Mouse (Mus musculus) cerebellum, adult 2 months (tissue): ENCODE results near the gene Aldh16a1. TPM values are rescaled to one million over a fixed set of nuclear protein-coding genes. Genes with fewer than 3 reads are reported as not detected.

Source experiments
- DNase-seq, 2 experiments: peaks; one replicate each; pipeline ENCODE4 v3.0.0; 2021
- H3K27ac ChIP-seq: fragments of 200-500 bp; 2 replicates; pipeline ENCODE4 v1.5.1; 2012; ENCODE audit warnings: low read length, control low read depth, inconsistent platforms; ENCODE audit not compliant: insufficient read depth
- H3K27me3 ChIP-seq: fragments of 200-500 bp; 2 replicates; pipeline ENCODE4 v1.6.1; 2012; ENCODE audit warnings: inconsistent platforms, mild to moderate bottlenecking, low read length, moderate library complexity; ENCODE audit not compliant: control insufficient read depth, insufficient read depth
- H3K4me1 ChIP-seq: fragments of 200-500 bp; 2 replicates; pipeline ENCODE4 v1.6.1; 2011; ENCODE audit warnings: low read length; ENCODE audit not compliant: control insufficient read depth, insufficient read depth
- H3K4me3 ChIP-seq: fragments of 200-500 bp; replicated peaks from 2 replicates; pipeline ENCODE3; 2011; ENCODE audit warnings: mild to moderate bottlenecking, low read depth, low read length, control low read depth; ENCODE audit not compliant: insufficient read depth
- CTCF ChIP-seq: fragments of 200-500 bp; IDR thresholded peaks from 2 replicates; pipeline ENCODE4 v1.5.1; 2011; ENCODE audit warnings: low read depth, mild to moderate bottlenecking, control low read depth, low read length, moderate library complexity, borderline replicate concordance; ENCODE audit not compliant: insufficient read depth
- POLR2A ChIP-seq: fragments of 200-500 bp; IDR thresholded peaks from 2 replicates; pipeline ENCODE4 v1.6.1; 2011; ENCODE audit warnings: low read length, control low read depth, borderline replicate concordance; ENCODE audit not compliant: insufficient read depth
- WGBS: fragments of 180-500 bp; shearing (Covaris S2); methylation state at CpG from one replicate; pipeline ENCODE4 v1.1.7; 2018; 5-methylcytosine and 5-hydroxymethylcytosine counted together
- polyA plus RNA-seq: library from polyadenylated mRNA; depleted of rRNA; stranded (reverse); fragments of >200 nt; gene quantifications from 2 replicates; pipeline ENCODE4 v1.2.3, GENCODE M21; 2012

Gene Aldh16a1
- polyA plus RNA-seq, 1 experiment = 17.2 TPM

- WGBS = 5% methylated on average over 5 of the region's 5 CpGs
- TF ChIP-seq CTCF = peak; percentile 30
- TF ChIP-seq POLR2A = no peak
These were observed 39.0 kb upstream of the Aldh16a1 start for GRCm38 (mm10) chr7:45193406-45193805.

GRCm38 (mm10) chr7:45192585-45193310 is 38.4 kb upstream of the Aldh16a1 start:
- WGBS = 51% methylated on average over 7 of the region's 7 CpGs
- Histone ChIP-seq H3K4me1 (peaks cover 85% of the 10 kb centered on the region), H3K4me3 (no peak overlapping the region), H3K27me3 (no peaks in the 10 kb centered on the region), H3K27ac (peak overlapping the region; percentile 49)
- TF ChIP-seq POLR2A (no peak), CTCF (no peak)
- DNase-seq = peak in 1 of 2 experiments; percentile 29

More at GRCm38 (mm10) chr7:45193406-45193805, 39.0 kb upstream of the Aldh16a1 start:
- Histone ChIP-seq H3K27ac (peak overlapping the region; percentile 98), H3K27me3 (no peaks in the 10 kb centered on the region), H3K4me1 (peaks cover 86% of the 10 kb centered on the region), H3K4me3 (no peak overlapping the region)
- peak in 1 of 2 experiments; percentile 74 for DNase-seq

- no peaks in the 10 kb centered on the region for H3K27me3 ChIP-seq
- peak overlapping the region; percentile 42 for H3K27ac ChIP-seq
- no peak overlapping the region for H3K4me3 ChIP-seq
- DNase-seq = peak; percentile 83 to 88
- H3K4me1 ChIP-seq = peaks cover 77% of the 10 kb centered on the region
- TF ChIP-seq CTCF = no peak
- TF ChIP-seq POLR2A = no peak
- 14% methylated on average over 8 of the region's 8 CpGs for WGBS
These were observed 37.5 kb upstream of the Aldh16a1 start for GRCm38 (mm10) chr7:45191803-45192363.

GRCm38 (mm10) chr7:45191161-45191560 is 36.8 kb upstream of the Aldh16a1 start:
- H3K4me1 ChIP-seq = peaks cover 73% of the 10 kb centered on the region
- WGBS = 69% methylated on average over 2 of the region's 2 CpGs
- no peak for DNase-seq
- peak overlapping the region; percentile 42 for H3K27ac ChIP-seq
- no peak overlapping the region for H3K4me3 ChIP-seq
- H3K27me3 ChIP-seq = no peaks in the 10 kb centered on the region
- no peak for TF ChIP-seq POLR2A
- no peak for TF ChIP-seq CTCF

GRCm38 (mm10) chr7:45190186-45190585 is 35.8 kb upstream of the Aldh16a1 start:
- 86% methylated on average over 6 of the region's 6 CpGs for WGBS
- 0 out of 2 replicates have a peak overlapping the region, but pooled peaks have one; percentile 34 for H3K27ac ChIP-seq
- H3K4me3 ChIP-seq = no peak overlapping the region
- TF ChIP-seq POLR2A (no peak), CTCF (no peak)
- H3K27me3 ChIP-seq = no peaks in the 10 kb centered on the region
- DNase-seq = no peak
- H3K4me1 ChIP-seq = peaks cover 63% of the 10 kb centered on the region

- peak overlapping the region; percentile 34; the same call in 1 of the 2 replicates for H3K27ac ChIP-seq
- 33% methylated on average over 16 of the region's 16 CpGs for WGBS
- H3K4me1 ChIP-seq = peaks cover 58% of the 10 kb centered on the region
- no peaks in the 10 kb centered on the region for H3K27me3 ChIP-seq
- no peak for TF ChIP-seq CTCF
- no peak for TF ChIP-seq POLR2A
- DNase-seq = peak in 1 of 2 experiments; percentile 52
- no peak overlapping the region for H3K4me3 ChIP-seq
These were observed 35.2 kb upstream of the Aldh16a1 start for GRCm38 (mm10) chr7:45189600-45189999.

GRCm38 (mm10) chr7:45185921-45186320 is 31.5 kb upstream of the Aldh16a1 start:
- no peaks in the 10 kb centered on the region for H3K27me3 ChIP-seq
- H3K4me1 ChIP-seq = peaks cover 31% of the 10 kb centered on the region
- TF ChIP-seq POLR2A = no peak
- TF ChIP-seq CTCF = no peak
- H3K4me3 ChIP-seq = no peak overlapping the region
- WGBS = 81% methylated on average over 7 of the region's 7 CpGs
- H3K27ac ChIP-seq = no peak overlapping the region
- DNase-seq = peak in 1 of 2 experiments; percentile 11

GRCm38 (mm10) chr7:45183672-45184071 is 29.3 kb upstream of the Aldh16a1 start:
- Histone ChIP-seq H3K27ac (no peak overlapping the region), H3K4me1 (peaks cover 12% of the 10 kb centered on the region), H3K4me3 (no peak overlapping the region), H3K27me3 (no peaks in the 10 kb centered on the region)
- WGBS = 78% methylated on average over 7 of the region's 7 CpGs
- TF ChIP-seq CTCF = no peak
- DNase-seq = no peak
